Comparison of ENCODE assay signal across 10 mouse cellular contexts in the genomic region with DNA sequence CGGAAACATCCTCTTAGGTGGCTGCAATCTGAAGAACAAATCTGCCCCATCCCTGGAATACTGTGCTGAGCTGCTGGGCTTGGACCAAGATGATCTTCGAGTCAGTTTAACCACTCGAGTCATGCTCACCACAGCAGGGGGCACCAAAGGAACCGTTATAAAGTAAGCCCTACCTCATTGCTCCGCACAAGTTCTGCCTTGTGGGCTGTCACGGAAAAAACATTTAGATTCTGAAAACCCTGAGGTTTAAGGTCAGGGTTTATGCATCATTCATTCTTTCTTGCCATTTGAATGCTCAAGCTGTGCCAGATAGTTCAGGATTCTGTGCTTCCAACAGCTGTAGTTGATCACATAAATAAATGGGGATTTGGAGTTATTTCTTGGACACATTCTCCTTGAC.
DNase-seq lines count a peak whose midpoint lies in the region; ATAC-seq and TF ChIP-seq lines count a peak whose summit lies in the region.
"Had no signal": no experiment of that assay in that cellular context is flagged by ENCODE, and none has a peak within 500 bp of the region (broad histone marks: within the 10 kb centered on the region; RNA-seq: fewer than 3 reads in every experiment).

No protein-coding gene starts in this region.

- no peaks in the 10 kb centered on the region for H3K9me3 ChIP-seq in heart, embryonic 10.5 days
- H3K9me3 ChIP-seq in limb, embryonic 14.5 days (ENCODE audit: control insufficient read depth, low read length), result no peaks in the 10 kb centered on the region
- no peaks in the 10 kb centered on the region for H3K9me3 ChIP-seq in stomach, postnatal 0 days (ENCODE audit: control insufficient read depth, low read length)
- H3K9me3 ChIP-seq in hindbrain, embryonic 16.5 days (ENCODE audit: control insufficient read depth, low read length), result no peaks in the 10 kb centered on the region

- DNase-seq in heart, postnatal 4 days, result peak; percentile 12
- no peak for DNase-seq in heart, embryonic 10.5 days (ENCODE audit: low spot score)
- DNase-seq in fibroblast of lung, adult 2 months (ENCODE audit: low read depth), result peak; percentile 47
- peak; percentile 35 for DNase-seq in limb, embryonic 14.5 days (ENCODE audit: low spot score)
- DNase-seq in stomach, postnatal 0 days (ENCODE audit: low spot score), result no peak
- DNase-seq in left cerebral cortex, postnatal 4 days, result no peak
- DNase-seq in heart, postnatal 14 days, result no peak
- DNase-seq: retina, postnatal 1 day had no signal

- H3K4me2 ChIP-seq in limb, embryonic 14.5 days (replicated peaks; ENCODE audit: low read depth, low read length, severe bottlenecking), result no peak overlapping the region
- H3K4me2 ChIP-seq in stomach, postnatal 0 days (replicated peaks; ENCODE audit: low read depth), result no peak overlapping the region
- H3K4me2 ChIP-seq in hindbrain, embryonic 16.5 days (ENCODE audit: low read length), result no peak overlapping the region

- no peak overlapping the region for H3K27ac ChIP-seq in heart, embryonic 10.5 days
- H3K27ac ChIP-seq in limb, embryonic 14.5 days (replicated peaks; ENCODE audit: low read depth, low read length), result no peak overlapping the region
- no peak overlapping the region for H3K27ac ChIP-seq in stomach, postnatal 0 days (replicated peaks)
- no peak overlapping the region for H3K27ac ChIP-seq in hindbrain, embryonic 16.5 days (ENCODE audit: low read depth, low read length)
- H3K27ac ChIP-seq: macrophage had no signal

- 64% methylated on average over 6 of the region's 6 CpGs for WGBS in heart, embryonic 10.5 days
- WGBS in limb, embryonic 14.5 days, result 29% methylated on average over 6 of the region's 6 CpGs
- WGBS in stomach, postnatal 0 days, result 35% methylated on average over 6 of the region's 6 CpGs
- 64% methylated on average over 6 of the region's 6 CpGs for WGBS in hindbrain, embryonic 16.5 days

- peak; percentile 58 for TF ChIP-seq CTCF in stomach, postnatal 0 days (IDR thresholded peaks at IDR 0.05; ENCODE audit: low read depth)

- intact Hi-C loops in left cerebral cortex, postnatal 4 days (cut with DNase I), result no loop called here
- intact Hi-C loops in heart, postnatal 14 days (cut with DNase I), result loop anchor here (5.0 kb wide), 1 partner anchor 91 kb away; a partner anchor contains a TSS

- H3K4me3 ChIP-seq in heart, embryonic 10.5 days, result no peak overlapping the region
- no peak overlapping the region for H3K4me3 ChIP-seq in limb, embryonic 14.5 days (replicated peaks; ENCODE audit: low read length)
- no peak overlapping the region for H3K4me3 ChIP-seq in stomach, postnatal 0 days (ENCODE audit: low read depth, low read length)
- H3K4me3 ChIP-seq in hindbrain, embryonic 16.5 days (ENCODE audit: low read length), result no peak overlapping the region

- H3K9ac ChIP-seq in limb, embryonic 14.5 days (ENCODE audit: low read depth, low read length, severe bottlenecking), result no peak overlapping the region
- H3K9ac ChIP-seq in stomach, postnatal 0 days (ENCODE audit: low read length), result no peak overlapping the region
- no peak overlapping the region for H3K9ac ChIP-seq in hindbrain, embryonic 16.5 days (ENCODE audit: low read depth, low read length)

- no peak for TF ChIP-seq EP300 in stomach, postnatal 0 days (optimal IDR thresholded peaks at IDR 0.05)

- H3K4me1 ChIP-seq in heart, embryonic 10.5 days, result peaks cover 11% of the 10 kb centered on the region
- peaks cover 7% of the 10 kb centered on the region; the same call in 1 of the 2 replicates for H3K4me1 ChIP-seq in limb, embryonic 14.5 days (ENCODE audit: control insufficient read depth, insufficient read depth, low read length)
- no peaks in the 10 kb centered on the region for H3K4me1 ChIP-seq in stomach, postnatal 0 days (replicated peaks; ENCODE audit: control insufficient read depth, insufficient read depth)
- H3K4me1 ChIP-seq in hindbrain, embryonic 16.5 days (ENCODE audit: control insufficient read depth, insufficient read depth, low read depth, low read length), result no peaks in the 10 kb centered on the region

- peak; percentile 70 for ATAC-seq in limb, embryonic 14.5 days (ENCODE audit: low FRiP score, low read depth)
- ATAC-seq in stomach, postnatal 0 days (ENCODE audit: low FRiP score, low TSS enrichment), result peak; percentile 56; the same call in 1 of the 2 replicates
- no peak for ATAC-seq in hindbrain, embryonic 16.5 days

- no peaks in the 10 kb centered on the region for H3K36me3 ChIP-seq in heart, embryonic 10.5 days
- H3K36me3 ChIP-seq in limb, embryonic 14.5 days (ENCODE audit: control insufficient read depth, insufficient read depth, low read length), result no peaks in the 10 kb centered on the region
- no peaks in the 10 kb centered on the region for H3K36me3 ChIP-seq in stomach, postnatal 0 days (ENCODE audit: control insufficient read depth, insufficient read depth, low read length)
- 0 out of 2 replicates have a peak, but pooled peaks cover 2% of the 10 kb centered on the region for H3K36me3 ChIP-seq in hindbrain, embryonic 16.5 days (ENCODE audit: control insufficient read depth, insufficient read depth, low read length)

- no peak for TF ChIP-seq POLR2A in limb, embryonic 14.5 days (IDR thresholded peaks at IDR 0.05; ENCODE audit: borderline replicate concordance, extremely low read depth, insufficient read depth, insufficient read length)

- H3K27me3 ChIP-seq in heart, embryonic 10.5 days (ENCODE audit: insufficient read depth, poor library complexity, severe bottlenecking), result no peaks in the 10 kb centered on the region
- no peaks in the 10 kb centered on the region for H3K27me3 ChIP-seq in limb, embryonic 14.5 days (ENCODE audit: control insufficient read depth, insufficient read depth, low read length)
- H3K27me3 ChIP-seq in stomach, postnatal 0 days (ENCODE audit: control insufficient read depth, insufficient read depth, low read length), result no peaks in the 10 kb centered on the region
- H3K27me3 ChIP-seq in hindbrain, embryonic 16.5 days (replicated peaks; ENCODE audit: control insufficient read depth, insufficient read depth, low read length), result no peaks in the 10 kb centered on the region

Comparison
In these comparisons a context has a peak if more than half of its experiments do, and no peak if none do; other contexts are left out.
1. DNase-seq: peak in heart, postnatal 4 days (single experiment), fibroblast of lung, adult 2 months (single experiment) and limb, embryonic 14.5 days (single experiment); none in heart, embryonic 10.5 days (single experiment), stomach, postnatal 0 days (single experiment), left cerebral cortex, postnatal 4 days (single experiment) and heart, postnatal 14 days (0 of 2).